In the genomic region with DNA sequence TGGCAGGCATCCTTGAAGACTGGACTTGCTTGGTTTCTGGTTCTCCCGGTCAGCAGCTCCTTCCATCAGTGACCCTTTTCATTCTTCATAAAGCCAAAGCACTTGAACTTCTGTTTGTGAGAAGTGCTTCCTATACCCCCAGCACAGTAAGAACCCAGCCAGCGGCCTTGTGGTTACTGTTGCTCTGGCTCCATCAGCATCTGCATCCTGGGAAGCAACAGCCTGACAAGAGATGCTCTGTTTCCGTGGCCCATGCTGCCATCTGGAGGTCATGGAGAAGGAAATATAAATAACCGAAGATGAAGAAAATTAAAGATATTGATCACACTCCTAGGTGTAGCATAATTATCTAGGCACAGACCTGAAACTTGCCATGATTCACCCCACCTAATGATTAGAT, we compare ENCODE assay signal across 9 mouse cellular contexts.
A peak's percentile ranks its signal among the peaks of the same experiment; 100 is the strongest.
DNase-seq lines count a peak whose midpoint lies in the region; ATAC-seq and TF ChIP-seq lines count a peak whose summit lies in the region.
"Had no signal": no experiment of that assay in that cellular context is flagged by ENCODE, and none has a peak within 500 bp of the region (broad histone marks: within the 10 kb centered on the region; RNA-seq: fewer than 3 reads in every experiment).

No protein-coding gene starts in this region.

- no peaks in the 10 kb centered on the region; the same call in 1 of the 2 replicates for H3K4me1 ChIP-seq in forebrain, embryonic 16.5 days (replicated peaks; ENCODE audit: control insufficient read depth, insufficient read depth, low read length)
- no peaks in the 10 kb centered on the region for H3K4me1 ChIP-seq in limb, embryonic 14.5 days (ENCODE audit: control insufficient read depth, insufficient read depth, low read length)
- no peaks in the 10 kb centered on the region for H3K4me1 ChIP-seq in neural tube, embryonic 11.5 days (ENCODE audit: control insufficient read depth, insufficient read depth, low read length)

- no peak overlapping the region for H3K9ac ChIP-seq in forebrain, embryonic 16.5 days (replicated peaks; ENCODE audit: low read depth, low read length)
- H3K9ac ChIP-seq in limb, embryonic 14.5 days (ENCODE audit: low read depth, low read length, severe bottlenecking), result no peak overlapping the region
- no peak overlapping the region for H3K9ac ChIP-seq in neural tube, embryonic 11.5 days (ENCODE audit: low read length)
- H3K9ac ChIP-seq: lung, embryonic 15.5 days had no signal

- peak; percentile 65 for ATAC-seq in forebrain, embryonic 16.5 days
- no peak for ATAC-seq in limb, embryonic 14.5 days (ENCODE audit: low FRiP score, low read depth)
- ATAC-seq in neural tube, embryonic 11.5 days (ENCODE audit: insufficient read depth, low FRiP score, low TSS enrichment), result no peak

- no peaks in the 10 kb centered on the region for H3K36me3 ChIP-seq in forebrain, embryonic 16.5 days (ENCODE audit: control insufficient read depth, insufficient read depth)
- H3K36me3 ChIP-seq in limb, embryonic 14.5 days (ENCODE audit: control insufficient read depth, insufficient read depth, low read length), result no peaks in the 10 kb centered on the region
- H3K36me3 ChIP-seq in neural tube, embryonic 11.5 days (ENCODE audit: control insufficient read depth, insufficient read depth, low read length), result no peaks in the 10 kb centered on the region
- H3K36me3 ChIP-seq: lung, embryonic 15.5 days had no signal

- H3K9me3 ChIP-seq in forebrain, embryonic 16.5 days (ENCODE audit: control insufficient read depth, low read length), result no peaks in the 10 kb centered on the region
- no peaks in the 10 kb centered on the region for H3K9me3 ChIP-seq in limb, embryonic 14.5 days (ENCODE audit: control insufficient read depth, low read length)
- H3K9me3 ChIP-seq in neural tube, embryonic 11.5 days (ENCODE audit: control insufficient read depth, low read length), result no peaks in the 10 kb centered on the region
- H3K9me3 ChIP-seq: lung, embryonic 15.5 days had no signal

- no peak for TF ChIP-seq POLR2A in limb, embryonic 14.5 days (IDR thresholded peaks at IDR 0.05; ENCODE audit: borderline replicate concordance, extremely low read depth, insufficient read depth, insufficient read length)

- no peak overlapping the region for H3K4me2 ChIP-seq in forebrain, embryonic 16.5 days (ENCODE audit: low read length)
- no peak overlapping the region for H3K4me2 ChIP-seq in limb, embryonic 14.5 days (replicated peaks; ENCODE audit: low read depth, low read length, severe bottlenecking)
- H3K4me2 ChIP-seq in neural tube, embryonic 11.5 days (ENCODE audit: low read depth), result no peak overlapping the region
- H3K4me2 ChIP-seq: lung, embryonic 15.5 days had no signal

- 39% methylated on average over 4 of the region's 4 CpGs for WGBS in forebrain, embryonic 16.5 days
- WGBS in limb, embryonic 14.5 days, result 32% methylated on average over 4 of the region's 4 CpGs
- WGBS in neural tube, embryonic 11.5 days, result 53% methylated on average over 4 of the region's 4 CpGs

- H3K4me3 ChIP-seq in forebrain, embryonic 16.5 days (replicated peaks; ENCODE audit: low read length), result no peak overlapping the region
- H3K4me3 ChIP-seq in limb, embryonic 14.5 days (replicated peaks; ENCODE audit: low read length), result no peak overlapping the region
- H3K4me3 ChIP-seq in neural tube, embryonic 11.5 days (ENCODE audit: low read depth, low read length), result no peak overlapping the region
- H3K4me3 ChIP-seq: lung, embryonic 15.5 days had no signal

- peak; percentile 74 for DNase-seq in layer of hippocampus, adult 11-12 months (ENCODE audit: low spot score)
- DNase-seq in layer of hippocampus, adult 9-10 months (ENCODE audit: low spot score), result no peak
- peak; percentile 71 for DNase-seq in adrenal gland, postnatal 14 days
- peak; percentile 68 for DNase-seq in induced T-regulatory cell, adult 2 months (ENCODE audit: low read depth)
- peak; percentile 71 for DNase-seq in limb, embryonic 14.5 days (ENCODE audit: low spot score)
- peak; percentile 70 for DNase-seq in neural tube, embryonic 11.5 days (ENCODE audit: low spot score)
- peak; percentile 36 for DNase-seq in urinary bladder, postnatal 25 days (ENCODE audit: low spot score)

- peaks cover 15% of the 10 kb centered on the region for H3K27me3 ChIP-seq in forebrain, embryonic 16.5 days (replicated peaks; ENCODE audit: control insufficient read depth, insufficient read depth, low read length)
- H3K27me3 ChIP-seq in limb, embryonic 14.5 days (ENCODE audit: control insufficient read depth, insufficient read depth, low read length), result no peaks in the 10 kb centered on the region
- H3K27me3 ChIP-seq in neural tube, embryonic 11.5 days (ENCODE audit: control insufficient read depth, insufficient read depth, low read length), result no peaks in the 10 kb centered on the region
- H3K27me3 ChIP-seq: lung, embryonic 15.5 days had no signal

- no peak overlapping the region for H3K27ac ChIP-seq in forebrain, embryonic 16.5 days (ENCODE audit: low read length)
- H3K27ac ChIP-seq in limb, embryonic 14.5 days (replicated peaks; ENCODE audit: low read depth, low read length), result no peak overlapping the region
- no peak overlapping the region for H3K27ac ChIP-seq in neural tube, embryonic 11.5 days (ENCODE audit: low read depth, low read length)
- H3K27ac ChIP-seq: lung, embryonic 15.5 days had no signal
